Mouse (Mus musculus): ENCODE data around the gene Stn1.

The Stn1 gene

DNA sequence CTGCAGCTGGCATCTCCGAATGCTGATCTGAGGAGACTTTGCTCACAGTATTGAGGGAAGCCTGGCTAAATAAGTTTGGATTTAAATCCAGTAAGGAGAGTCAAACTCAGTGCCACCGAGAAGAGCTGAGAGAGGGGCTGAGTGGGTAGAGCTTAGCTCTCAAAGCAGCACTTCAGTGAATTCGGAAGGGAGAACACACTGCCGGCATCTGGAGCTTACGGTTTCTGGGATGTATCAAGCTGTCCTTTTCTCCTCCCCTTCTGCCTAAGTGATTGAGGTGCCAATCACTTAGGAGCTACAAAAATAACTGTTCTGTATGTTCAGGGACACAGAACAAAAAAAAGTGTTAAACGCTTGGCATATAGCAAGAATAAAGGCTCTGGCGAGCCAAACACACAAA, 5.1 kb upstream of the Stn1 start:
- DNase-seq, result no peak

DNA sequence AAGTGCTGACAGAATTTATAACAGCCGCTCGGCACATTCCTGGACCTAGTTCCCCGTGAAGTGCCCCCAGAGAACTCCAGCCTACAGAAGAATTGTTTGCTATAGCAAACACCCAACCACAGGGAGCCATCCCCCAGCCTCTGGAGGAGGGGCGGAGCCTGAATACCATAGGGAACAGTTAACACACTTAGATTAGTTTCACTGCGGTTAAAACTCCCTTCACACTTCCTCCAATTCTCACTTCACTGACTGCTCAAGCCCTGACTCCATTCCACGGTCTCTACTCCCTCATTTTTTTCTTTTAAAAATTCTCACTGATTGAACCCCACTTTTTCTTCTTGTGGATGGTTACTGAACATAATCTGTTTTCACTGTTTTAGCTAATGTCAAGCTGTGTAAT, 1.5 kb upstream of the Stn1 start:
- peak; percentile 68 to 78 for DNase-seq

DNA sequence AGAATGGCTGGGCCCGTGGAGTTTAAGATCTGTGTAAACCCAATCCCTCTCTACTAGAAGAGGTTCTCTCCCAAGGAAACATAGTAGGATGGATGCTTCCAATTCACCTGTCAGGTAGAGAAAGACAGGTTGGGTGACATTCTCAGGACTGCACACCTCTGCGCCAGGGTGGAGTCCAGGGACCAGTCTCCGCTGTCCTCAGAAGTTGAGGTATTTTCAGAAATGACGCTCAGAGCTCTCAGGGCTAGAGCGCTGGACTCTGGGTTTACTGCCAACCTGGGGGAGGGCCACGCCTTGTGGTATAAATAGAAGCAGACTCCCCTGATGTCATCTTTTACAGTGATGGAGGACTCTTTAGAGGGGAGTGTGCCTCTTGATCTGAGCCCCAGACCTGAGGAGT, 572 bp upstream of the Stn1 start:
- DNase-seq, result peak; percentile 45 to 68

DNA sequence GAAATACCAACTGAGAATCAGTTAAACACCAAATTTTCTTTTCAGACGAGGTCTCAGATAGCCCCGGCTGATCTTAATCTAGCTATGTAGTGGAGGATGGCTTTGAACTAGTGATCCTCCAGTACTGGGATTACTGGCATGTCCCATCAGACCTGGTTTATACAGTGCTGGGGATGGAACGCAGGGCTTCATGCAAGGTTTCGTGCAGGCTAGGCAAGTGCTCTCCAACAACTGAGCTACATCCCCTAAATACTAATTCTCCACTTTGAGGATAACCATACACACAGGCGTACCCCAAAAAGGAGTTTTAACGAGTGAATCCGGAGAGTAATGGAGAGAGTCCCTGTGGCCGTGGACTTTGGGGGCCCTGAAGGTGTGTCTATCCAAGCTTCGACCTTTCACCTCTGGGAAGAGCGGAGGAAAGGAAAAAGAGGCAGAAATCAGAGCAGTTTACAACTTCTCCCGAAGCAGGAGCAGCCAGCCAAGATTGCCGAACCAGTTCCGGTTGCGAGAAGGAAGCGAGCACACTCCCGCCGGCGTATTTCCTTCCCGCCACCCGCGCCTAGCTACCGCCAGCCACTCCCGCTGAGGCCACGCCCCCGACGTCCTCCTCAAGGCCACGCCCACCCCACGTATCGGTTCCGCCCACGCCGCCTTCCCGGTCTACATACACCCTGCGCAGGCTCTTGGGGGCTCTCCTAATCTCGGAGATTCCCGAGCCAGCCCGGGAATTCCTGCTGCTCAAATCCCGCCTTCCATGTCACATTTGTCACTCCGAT, 597 bp downstream of the Stn1 start:
- peak; percentile 99 for DNase-seq

DNA sequence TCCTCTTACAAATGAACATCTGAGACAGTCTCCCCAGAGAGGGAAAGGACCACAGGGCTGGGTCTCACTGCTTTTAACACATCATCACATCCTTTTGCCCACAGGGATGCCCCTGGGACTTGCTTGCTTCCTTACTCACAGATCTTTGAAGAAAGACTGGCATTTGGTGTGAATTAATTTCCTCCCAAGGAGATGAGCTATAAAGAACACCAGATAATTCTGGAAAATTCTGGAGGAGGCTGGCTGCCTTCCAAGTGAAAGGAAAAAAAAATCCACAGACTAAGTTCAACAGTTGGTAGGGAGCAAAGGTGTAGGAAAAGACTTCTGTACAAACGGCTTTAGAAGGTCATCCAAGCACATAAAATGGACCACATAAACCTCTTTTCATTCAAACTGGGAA, 3.2 kb downstream of the Stn1 start:
- no peak for DNase-seq

DNA sequence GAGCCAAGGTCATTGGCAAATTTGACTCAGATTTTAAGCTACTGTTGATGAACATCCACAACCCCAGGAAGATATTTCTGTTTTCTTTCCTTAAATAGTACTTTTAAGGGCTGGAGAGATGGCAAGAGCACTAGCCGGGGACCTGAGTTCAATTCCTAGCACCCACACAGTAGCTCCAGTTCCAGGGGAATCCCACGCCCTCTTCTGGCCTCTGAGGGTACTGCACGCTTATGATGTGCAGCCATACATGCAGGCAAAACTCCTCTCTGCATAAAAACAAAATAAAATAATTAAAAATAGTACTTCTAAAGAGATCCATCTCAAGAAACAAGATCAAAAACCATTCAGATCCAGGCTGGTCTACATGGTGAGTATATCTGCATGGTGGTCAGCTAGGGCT, 4.9 kb downstream of the Stn1 start:
- no peak for DNase-seq

DNA sequence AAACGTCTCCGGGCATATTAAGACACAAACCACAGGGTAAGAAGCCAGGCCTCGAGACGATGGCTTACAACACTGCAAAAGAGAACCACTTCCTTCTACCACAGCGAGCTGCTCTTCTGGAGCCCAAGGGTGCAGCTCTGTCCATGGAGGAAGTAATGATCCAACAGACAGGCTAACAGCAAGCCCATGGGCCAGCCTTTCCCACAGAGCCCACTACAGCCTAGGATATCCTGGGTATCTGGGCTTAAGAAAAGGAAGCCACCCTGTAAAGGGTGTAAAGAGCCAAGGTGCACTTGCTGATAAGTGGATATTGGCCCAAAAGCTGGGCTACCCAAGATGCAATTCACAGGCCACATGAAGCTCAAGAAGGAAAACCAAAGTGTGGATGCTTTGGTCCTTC, 6.0 kb downstream of the Stn1 start:
- no peak for DNase-seq

DNA sequence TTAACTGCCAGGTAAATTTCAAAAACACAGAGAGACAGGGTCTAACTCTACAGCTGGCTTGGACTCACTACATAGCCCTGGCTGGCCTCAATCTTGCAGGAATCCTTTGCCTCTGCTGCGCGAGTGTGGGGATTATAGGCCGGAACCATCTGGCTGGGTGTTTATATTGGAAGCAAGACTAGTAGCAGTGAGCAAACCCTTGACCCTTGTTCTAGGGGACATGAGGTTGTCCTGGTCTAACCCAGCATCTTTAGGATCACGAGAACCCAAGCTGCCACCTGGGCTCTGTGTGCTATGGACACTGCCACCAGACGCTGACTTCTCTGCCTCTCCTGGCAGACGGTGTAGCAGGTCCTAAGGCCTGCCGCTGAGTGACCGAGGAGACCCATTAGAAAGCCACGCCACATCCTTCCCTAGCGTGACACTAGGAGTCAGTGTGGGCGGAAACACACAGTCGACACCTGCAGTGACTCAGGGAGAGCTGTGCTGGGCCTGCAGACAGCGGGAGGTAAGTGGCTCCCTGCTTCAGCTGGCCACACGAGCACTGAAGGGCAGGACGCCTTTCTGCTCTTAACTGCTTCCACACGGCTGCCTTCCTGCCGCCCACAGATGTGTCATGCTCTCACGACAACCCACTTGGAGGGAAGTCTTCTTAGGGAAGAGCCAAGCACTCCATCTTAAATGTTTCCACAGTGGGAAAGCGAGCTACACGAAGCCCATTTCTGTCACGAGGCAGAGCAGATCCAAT, 10.9 kb downstream of the Stn1 start:
- DNase-seq, result no peak

DNA sequence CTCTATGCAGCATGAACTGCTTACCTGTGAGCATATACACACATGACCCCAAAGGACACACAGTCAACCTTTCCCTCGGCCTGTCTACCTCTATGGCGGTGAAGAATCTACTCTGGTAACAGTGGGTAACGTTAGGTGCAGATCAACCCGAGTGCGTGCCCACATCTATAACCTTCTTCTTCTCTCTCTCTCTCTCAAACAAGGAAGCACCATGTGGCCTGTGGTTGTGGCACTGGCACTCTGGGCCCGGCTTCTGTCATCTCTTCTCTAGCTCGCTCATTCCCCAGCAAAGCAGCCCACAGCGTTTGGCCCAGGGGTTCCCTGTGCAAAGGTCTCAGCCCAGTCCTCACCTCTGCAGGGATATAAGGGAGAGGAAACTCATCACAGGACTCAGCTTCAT, 12.4 kb downstream of the Stn1 start:
- DNase-seq, result no peak

DNA sequence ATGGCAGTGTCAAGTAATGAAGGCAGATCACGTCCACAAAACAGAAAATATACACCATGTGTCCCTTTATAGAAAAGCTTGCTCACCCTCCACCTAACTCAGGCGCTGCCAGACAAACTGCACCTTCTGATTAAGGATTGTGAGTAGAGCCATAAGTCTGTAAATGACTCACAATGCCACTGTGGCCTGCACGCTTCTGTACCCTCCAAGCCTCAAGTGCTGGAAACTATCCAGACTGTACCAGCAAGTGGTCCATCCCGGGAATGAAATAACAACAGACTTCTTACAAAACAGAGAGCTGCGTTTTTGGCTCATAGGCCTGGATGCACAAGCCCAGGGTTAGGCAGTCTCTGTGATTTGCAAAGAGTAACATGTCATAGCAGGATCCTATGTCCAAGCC, 15.9 kb downstream of the Stn1 start:
- no peak for DNase-seq

DNA sequence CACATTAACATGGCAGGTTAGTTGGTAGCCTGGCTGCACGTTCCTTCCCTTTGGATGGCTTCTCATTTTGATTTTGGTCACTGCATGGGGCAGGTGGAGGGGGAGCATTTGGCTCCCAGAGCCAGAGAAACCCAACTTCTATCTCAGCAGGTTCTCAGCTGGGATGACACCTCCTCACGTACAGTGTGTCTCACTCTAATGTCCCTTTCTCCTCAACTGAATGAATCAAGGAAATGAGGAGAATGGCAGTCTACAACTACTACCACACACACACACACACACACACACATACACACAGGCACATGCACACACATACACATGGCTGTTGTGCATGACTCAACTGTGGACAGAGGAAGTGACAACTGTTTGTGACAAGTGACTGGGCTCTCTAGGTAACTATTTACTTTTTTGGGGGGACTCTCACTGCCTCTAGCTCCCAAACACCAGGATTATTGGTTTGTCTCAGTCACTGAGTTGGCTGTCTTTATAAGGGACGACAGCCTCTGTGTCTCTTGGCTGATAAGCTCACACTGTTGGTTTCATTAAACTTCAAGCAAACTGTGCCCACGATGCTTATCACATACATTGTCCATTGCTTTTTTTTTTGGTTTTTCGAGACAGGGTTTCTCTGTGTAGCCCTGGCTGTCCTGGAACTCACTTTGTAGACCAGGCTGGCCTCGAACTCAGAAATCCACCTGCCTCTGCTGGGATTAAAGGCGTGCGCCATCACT, 18.0 kb downstream of the Stn1 start:
- DNase-seq, result no peak

DNA sequence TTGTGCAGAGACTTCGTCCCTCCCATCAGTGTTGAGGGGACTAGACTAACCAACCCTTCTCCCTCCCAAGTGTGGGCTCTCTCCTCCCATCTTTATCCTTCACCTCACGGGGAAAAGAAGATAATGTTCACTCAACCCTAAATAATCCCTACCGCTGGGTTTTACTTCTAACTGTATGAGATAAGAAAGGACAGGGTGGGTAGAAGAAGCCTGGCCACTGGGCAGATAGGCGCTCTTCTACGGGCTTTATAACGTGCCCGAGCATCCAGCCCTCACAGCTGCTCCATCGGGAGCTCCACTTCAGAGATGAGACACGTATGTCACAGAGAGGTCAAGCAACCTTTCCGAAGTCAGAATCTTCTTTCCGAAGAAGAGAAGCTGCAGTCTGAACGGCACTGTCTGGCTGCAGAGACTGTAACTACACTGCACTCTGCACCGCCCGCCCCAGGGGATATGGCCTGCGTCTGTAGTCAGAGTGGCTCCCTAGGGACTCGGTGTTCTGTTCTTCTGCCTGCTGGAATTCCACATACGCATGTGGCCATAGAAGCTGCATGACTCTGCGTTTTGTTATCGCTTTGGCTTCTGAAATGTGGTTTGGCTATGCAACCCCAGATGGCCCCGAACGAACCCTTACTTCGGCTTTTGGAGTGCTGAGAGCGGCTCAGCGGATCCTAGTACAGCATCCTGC, 18.7 kb downstream of the Stn1 start:
- no peak for DNase-seq

DNA sequence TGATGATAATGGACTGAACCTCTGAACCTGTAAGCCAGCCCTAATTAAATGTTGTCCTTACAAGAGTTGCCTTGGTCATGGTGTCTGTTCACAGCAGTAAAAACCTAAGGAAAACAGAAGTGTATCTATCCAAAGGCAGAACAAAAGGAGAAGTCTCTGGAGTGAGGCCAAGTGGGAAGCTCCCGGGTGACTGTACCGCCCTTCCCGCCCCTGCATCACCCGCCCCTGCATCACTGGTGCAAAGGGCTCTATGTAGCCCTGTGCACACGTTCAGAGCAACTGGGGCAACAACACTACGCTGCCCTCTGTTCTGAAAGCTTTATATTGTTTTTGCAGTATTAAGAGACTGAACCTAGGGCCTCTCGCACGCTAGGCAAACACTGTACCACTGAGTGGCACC, 19.7 kb downstream of the Stn1 start:
- no peak for DNase-seq

DNA sequence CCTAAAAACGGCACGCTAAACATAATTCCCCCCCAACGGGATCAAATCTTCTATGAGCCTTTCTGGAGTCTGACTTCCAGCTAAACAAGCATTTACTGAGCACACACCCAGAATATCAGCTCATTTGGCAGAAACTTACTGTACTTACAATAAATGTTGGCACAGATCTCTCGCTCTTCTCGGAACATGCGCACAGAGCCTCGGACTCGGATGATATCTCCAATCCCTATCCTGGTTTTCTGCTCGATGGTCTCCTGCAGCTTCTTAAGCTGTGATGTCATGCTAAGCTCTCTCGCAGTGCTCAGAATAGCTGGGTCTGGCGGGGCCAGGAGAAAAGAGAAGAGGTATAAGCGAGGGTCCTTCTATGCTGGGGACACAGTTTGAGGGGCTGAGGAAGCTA, 20.4 kb downstream of the Stn1 start:
- no peak for DNase-seq

DNA sequence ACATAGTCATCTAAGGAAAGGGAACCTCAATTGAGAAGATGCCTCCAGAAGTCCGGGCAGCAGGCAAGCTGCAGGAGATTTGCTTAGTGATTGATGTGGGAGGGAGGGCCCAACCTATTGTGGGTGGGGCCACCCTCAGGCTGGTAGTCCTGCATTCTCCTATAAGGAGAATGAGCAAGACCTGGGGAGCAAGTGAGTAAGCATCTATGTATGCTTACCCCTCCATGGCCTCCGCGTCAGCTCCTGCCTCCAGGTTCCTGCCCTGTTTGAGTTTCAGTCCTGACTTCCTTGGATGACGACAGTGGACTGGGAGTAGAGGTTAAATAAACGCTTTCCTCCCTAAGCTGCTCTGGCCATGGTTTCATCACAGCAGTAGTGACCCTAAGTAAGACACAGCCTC, 22.2 kb downstream of the Stn1 start:
- no peak for DNase-seq

DNA sequence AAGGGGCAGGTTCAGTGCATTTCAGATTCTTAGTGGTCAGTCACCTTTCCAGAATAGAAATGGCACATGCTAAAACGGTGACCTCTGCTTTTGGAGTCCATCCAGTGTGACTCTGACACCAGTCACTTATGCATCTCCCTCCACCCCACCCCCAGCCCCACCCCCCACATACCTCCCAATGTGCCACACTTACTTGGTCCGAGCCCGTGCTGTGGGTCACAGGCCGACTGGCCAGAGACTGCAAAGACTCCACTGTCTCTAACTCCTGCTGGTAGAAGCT, 23.7 kb downstream of the Stn1 start:
- no peak for DNase-seq

DNA sequence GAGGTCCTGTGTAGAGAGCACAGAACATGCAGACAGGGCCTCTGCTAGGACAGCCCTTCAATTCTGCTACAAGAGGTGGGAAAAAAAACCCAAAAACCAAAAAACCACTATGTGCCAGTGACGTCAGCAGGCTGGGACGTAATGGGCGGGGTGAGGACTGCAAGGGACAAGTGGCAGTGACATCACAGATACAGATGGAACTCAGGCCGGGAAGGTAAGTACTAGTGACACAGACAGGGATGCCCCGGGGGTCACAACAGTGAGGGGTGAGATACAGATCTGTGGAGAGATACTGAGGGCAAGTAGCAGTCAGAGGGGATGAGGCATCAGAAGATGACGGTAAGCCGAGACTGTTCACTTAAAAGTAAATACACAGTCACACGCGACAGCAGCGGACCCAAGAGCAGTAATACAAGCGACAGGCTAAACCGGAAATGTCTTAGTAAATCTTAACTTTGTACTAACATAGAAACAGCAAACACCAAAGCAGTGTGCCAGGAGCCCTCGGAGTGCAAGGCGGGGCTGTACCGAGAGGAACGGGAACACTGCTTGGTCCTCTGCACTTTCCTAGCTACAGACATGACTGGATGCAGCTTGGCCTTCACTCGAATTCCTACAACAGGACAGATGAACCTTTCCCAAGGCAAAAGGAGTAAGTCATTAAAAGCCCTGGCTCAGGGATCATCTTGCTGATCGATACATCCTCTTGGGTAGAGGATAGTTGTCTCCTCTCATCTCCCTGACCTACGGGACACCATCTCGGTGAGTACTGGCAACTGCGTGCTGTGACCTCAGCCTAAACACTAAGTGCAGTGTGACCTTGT, 24.3 kb downstream of the Stn1 start:
- DNase-seq, result peak; percentile 45 to 71

DNA sequence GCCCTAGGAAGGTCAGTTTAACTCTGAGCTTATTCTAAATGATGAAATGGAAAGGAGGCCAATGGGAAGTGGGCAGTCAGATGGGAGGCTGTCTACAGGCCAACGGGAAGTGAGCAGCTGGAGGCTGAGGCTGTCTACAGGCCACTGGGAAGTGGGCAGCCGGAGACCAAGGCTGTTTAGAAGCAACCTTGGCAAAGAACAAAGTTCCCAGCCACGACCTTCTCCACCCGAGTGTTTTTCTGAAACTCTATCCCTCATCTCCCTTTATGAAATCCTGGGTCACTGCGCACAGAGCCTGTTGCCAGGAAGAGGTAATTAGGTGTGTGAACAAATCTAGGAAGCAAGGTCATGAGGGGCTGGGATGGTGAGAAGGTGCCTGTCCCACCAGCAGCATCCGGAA, 25.3 kb downstream of the Stn1 start:
- peak; percentile 46 to 52 for DNase-seq

DNA sequence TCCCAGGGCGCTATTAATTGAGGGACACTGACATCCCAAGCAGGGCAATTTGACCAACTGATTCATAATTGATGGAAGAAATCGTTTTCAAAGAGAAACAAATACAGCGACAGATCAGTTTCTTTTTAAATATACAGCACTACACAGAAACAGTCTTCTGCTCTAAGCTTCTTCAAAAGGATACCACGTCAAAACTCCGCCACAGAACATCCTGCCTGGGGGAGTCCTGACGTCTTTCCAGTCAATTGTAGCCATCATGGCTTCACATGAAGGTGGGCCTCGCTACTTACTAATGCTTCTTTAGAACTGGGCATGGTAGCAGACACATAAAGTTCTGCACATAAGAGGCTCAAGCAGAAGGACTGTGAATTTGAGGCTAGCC, 26.0 kb downstream of the Stn1 start:
- DNase-seq, result no peak

DNA sequence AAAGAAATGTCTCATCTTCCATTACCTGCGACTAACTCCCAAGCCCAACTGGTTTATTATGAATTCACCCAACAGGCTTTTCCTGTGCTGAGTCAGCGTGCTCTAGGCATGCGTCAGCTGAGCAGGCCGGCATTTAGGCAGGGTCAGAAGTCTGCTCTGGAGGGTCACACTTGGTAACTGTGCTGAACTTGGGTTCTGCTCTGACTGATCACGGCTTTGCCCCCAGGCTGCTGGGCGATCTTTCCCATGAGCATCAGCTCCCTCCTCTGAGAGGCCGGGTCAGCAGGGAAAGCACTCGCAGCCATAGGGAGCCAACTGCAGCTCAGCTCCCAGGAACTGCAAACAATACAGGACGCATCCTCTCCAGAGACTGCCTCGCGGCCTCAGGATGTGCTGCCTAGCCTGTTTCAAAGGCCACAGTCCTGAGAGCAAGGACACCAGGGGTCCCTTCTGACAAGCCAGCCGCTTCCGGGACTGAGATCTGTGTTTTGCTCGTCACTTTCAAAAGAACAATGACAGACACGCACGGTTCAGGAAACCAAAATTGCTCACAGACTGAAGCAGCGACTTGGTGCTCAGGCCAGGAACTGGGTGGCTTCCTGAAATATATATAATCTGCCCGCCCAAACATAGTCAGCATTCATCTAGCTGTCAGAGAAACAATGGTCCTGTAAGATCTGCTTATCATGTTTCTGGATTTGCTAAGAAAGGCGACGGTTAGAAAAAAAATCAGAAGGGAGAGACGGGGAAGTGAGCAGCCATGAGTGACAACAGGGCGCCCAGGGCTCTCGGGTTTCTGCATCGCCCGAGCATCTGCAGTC, 26.6 kb downstream of the Stn1 start:
- DNase-seq, result peak; percentile 52 to 69

DNA sequence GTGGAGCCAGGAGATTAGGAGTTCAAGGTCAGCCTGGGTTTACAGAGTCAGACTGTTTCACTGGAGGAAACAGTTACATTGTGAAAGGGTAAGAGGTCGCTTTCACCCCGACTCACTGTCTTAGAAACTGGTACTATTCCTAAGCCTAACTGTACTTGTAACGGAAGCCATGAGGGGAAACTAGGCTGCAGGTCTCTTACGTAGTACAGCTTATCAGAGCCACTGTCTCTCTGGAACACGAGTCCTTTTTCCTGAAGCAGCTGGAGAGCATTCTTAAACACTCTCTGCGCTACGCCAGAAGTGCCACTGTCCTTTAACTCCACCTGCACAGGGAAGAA, 27.2 kb downstream of the Stn1 start:
- peak in 1 of 2 experiments; percentile 30 for DNase-seq

DNA sequence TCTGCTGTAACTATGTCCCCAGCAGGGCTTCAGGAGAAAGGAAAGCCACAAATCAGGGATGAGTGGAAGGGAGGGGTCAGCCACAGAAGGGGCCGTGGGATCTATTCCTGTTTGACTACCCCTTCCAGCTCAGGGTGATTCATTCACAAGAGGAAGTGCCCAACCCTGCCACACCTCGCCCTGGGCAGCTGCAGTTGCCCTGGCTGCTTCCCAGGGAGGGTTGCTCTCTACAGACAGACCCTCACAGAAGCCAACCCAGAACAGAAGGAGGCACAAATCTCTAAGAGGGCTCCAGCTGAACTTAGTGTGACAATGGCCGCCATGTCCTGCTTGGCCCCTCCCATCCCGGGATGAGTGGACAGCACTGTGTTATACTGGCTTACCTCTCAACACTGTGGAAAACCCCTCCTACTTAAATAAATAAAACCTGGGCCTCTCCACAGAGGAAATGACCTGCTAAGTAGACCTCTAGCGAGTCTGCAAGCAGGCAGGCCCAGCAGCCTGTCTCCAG, 28.5 kb downstream of the Stn1 start:
- DNase-seq, result peak; percentile 69 to 81
